Mouse (Mus musculus) testis, adult 2 months (tissue): ENCODE data around the gene Kras. TPM values are rescaled to one million over a fixed set of nuclear protein-coding genes. Genes with fewer than 3 reads are reported as not detected.

Experiments used
- H3K27ac ChIP-seq: fragments of 200-500 bp; 2 replicates; pipeline ENCODE4 v1.5.1; 2012; ENCODE audit warnings: low read depth, low read length; ENCODE audit not compliant: control insufficient read depth, insufficient read depth
- H3K27me3 ChIP-seq: fragments of 200-500 bp; 2 replicates; pipeline ENCODE4 v1.6.1; 2012; ENCODE audit warnings: mild to moderate bottlenecking, low read length, moderate library complexity; ENCODE audit not compliant: control insufficient read depth, insufficient read depth
- H3K36me3 ChIP-seq: fragments of 200-500 bp; 2 replicates; pipeline ENCODE4 v1.6.1; 2012; ENCODE audit warnings: mild to moderate bottlenecking, low read length; ENCODE audit not compliant: control insufficient read depth, insufficient read depth
- H3K4me1 ChIP-seq: fragments of 200-500 bp; 2 replicates; pipeline ENCODE4 v1.6.1; 2012; ENCODE audit warnings: low read length; ENCODE audit not compliant: control insufficient read depth, insufficient read depth
- H3K4me3 ChIP-seq: fragments of 200-500 bp; 2 replicates; pipeline ENCODE4 v1.5.1; 2012; ENCODE audit warnings: low read depth, mild to moderate bottlenecking, low read length, moderate library complexity, mixed read lengths; ENCODE audit not compliant: control insufficient read depth
- CTCF ChIP-seq: fragments of 200-500 bp; IDR thresholded peaks from 2 replicates; pipeline ENCODE4 v1.5.1; 2012; ENCODE audit warnings: low read depth, mild to moderate bottlenecking, inconsistent platforms, low read length, moderate library complexity; ENCODE audit not compliant: control insufficient read depth, insufficient read depth, insufficient replicate concordance
- POLR2A ChIP-seq: fragments of 200-500 bp; IDR thresholded peaks from 2 replicates; pipeline ENCODE4 v1.6.1; 2012; ENCODE audit warnings: low read depth, mild to moderate bottlenecking, inconsistent platforms, low read length, moderate library complexity; ENCODE audit not compliant: control insufficient read depth
- polyA plus RNA-seq: library from polyadenylated mRNA; depleted of rRNA; stranded (reverse); fragments of >200 nt; gene quantifications from 2 replicates; pipeline ENCODE4 v1.2.3, GENCODE M21; 2012

Kras gene
- polyA plus RNA-seq, 1 experiment: 8.0 TPM

- Histone ChIP-seq H3K4me1 (peaks cover 10% of the 10 kb centered on the region), H3K4me3 (no peak overlapping the region), H3K27ac (no peak overlapping the region), H3K27me3 (no peaks in the 10 kb centered on the region), H3K36me3 (no peaks in the 10 kb centered on the region)
- TF ChIP-seq CTCF (no peak), POLR2A (no peak)
Observed at GRCm38 (mm10) chr6:145247886-145248285, 2.2 kb downstream of the Kras start.

DNA sequence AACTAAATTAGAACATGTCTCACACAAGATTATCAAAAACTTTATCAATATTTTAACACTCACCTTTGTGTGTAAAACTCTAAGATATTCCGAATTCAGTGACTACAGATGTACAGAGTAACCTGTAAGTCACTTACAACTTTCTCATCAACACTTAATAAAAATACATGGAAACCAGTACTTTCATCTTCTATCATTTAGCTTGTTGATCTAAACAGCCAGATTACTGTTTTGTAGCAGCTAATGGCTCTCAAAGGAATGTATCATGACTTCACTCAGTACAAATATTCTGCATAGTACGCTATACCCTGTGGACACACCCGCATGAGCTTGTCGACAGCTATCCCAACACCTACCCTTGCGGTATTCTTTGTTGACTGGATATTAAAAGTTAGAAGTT, 3.2 kb downstream of the Kras start:
- no peaks in the 10 kb centered on the region for H3K27me3 ChIP-seq
- no peak overlapping the region for H3K27ac ChIP-seq
- TF ChIP-seq CTCF (no peak), POLR2A (no peak)
- H3K4me3 ChIP-seq: no peak overlapping the region
- no peaks in the 10 kb centered on the region for H3K36me3 ChIP-seq
- H3K4me1 ChIP-seq: peaks cover 10% of the 10 kb centered on the region

DNA sequence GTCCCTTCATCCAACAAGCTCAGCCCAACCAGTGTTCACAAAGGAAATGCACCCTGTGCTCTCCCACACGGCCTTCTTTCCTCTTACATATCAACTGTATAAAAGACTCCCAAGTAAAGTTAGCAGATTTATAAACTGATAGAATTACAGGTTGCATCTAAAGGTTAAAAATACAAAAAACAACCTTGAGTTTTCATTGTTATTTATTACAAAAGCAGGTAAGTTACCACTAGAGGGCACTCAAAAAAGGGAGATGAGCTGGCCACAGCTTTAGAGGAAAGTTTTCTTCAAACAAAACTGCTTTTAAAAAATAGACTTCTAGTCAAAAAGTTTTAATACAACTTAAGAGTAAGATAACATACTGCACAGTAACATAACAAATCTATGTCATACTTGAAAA, 7.5 kb downstream of the Kras start:
- TF ChIP-seq POLR2A (no peak), CTCF (no peak)
- Histone ChIP-seq H3K27ac (no peak overlapping the region), H3K4me3 (no peak overlapping the region), H3K27me3 (no peaks in the 10 kb centered on the region), H3K4me1 (no peaks in the 10 kb centered on the region), H3K36me3 (no peaks in the 10 kb centered on the region)

DNA sequence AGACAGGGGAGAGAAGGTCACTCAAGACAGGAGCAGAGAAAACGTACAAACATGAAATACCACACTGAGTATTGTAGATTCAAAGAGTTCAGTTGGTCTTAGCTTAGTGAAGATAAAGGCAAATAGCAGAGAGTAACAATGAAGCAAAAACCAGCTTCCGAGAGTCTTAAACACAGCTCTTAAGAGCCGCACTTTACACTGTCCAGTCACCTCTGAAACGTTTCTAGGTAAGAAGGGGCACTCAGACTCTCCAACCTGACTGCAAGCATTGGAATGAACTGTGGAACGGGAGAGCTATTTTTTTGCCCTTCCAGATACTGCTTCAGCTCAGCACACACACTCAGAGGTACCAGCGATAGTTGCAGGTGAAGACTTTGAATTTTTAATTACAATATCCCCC, 9.8 kb downstream of the Kras start:
- Histone ChIP-seq H3K36me3 (no peaks in the 10 kb centered on the region), H3K4me1 (no peaks in the 10 kb centered on the region), H3K27me3 (no peaks in the 10 kb centered on the region), H3K27ac (no peak overlapping the region), H3K4me3 (no peak overlapping the region)
- TF ChIP-seq POLR2A (no peak), CTCF (no peak)

- TF ChIP-seq POLR2A (no peak), CTCF (no peak)
- H3K36me3 ChIP-seq: no peaks in the 10 kb centered on the region
- no peaks in the 10 kb centered on the region for H3K27me3 ChIP-seq
- no peaks in the 10 kb centered on the region for H3K4me1 ChIP-seq
- no peak overlapping the region for H3K4me3 ChIP-seq
- H3K27ac ChIP-seq: no peak overlapping the region
Observed at GRCm38 (mm10) chr6:145237148-145237547, 12.9 kb downstream of the Kras start.

GRCm38 (mm10) chr6:145235367-145235766, 14.7 kb downstream of the Kras start:
- peaks cover 3% of the 10 kb centered on the region; the same call in 1 of the 2 replicates for H3K36me3 ChIP-seq
- H3K4me1 ChIP-seq: no peaks in the 10 kb centered on the region
- H3K27ac ChIP-seq: no peak overlapping the region
- no peak for TF ChIP-seq POLR2A
- TF ChIP-seq CTCF: no peak
- H3K27me3 ChIP-seq: no peaks in the 10 kb centered on the region
- H3K4me3 ChIP-seq: no peak overlapping the region

GRCm38 (mm10) chr6:145234391-145234790, 15.6 kb downstream of the Kras start:
- Histone ChIP-seq H3K36me3 (peaks cover 3% of the 10 kb centered on the region; the same call in 1 of the 2 replicates), H3K4me1 (no peaks in the 10 kb centered on the region), H3K27ac (no peak overlapping the region), H3K4me3 (no peak overlapping the region), H3K27me3 (no peaks in the 10 kb centered on the region)
- TF ChIP-seq POLR2A (no peak), CTCF (no peak)

DNA sequence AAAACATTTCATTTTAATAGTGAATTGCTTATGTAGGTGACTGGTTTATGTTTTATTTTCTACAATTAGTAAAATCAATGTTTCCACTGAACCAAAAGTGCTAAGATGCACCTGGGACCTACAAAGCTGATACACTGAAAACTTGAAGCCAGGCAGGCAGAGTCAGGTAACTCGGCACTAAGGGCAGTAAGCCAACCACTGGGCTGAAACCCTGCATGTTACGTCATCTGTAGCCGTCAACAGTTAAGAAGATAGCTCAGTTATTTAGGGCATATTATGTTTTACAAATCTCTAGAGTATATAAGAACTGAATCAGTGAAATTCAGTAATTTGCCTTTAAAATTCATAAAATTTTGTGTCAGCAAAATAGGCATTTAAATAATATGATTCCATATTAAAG, 23.7 kb downstream of the Kras start:
- H3K4me1 ChIP-seq: no peaks in the 10 kb centered on the region
- peaks cover 3% of the 10 kb centered on the region for H3K36me3 ChIP-seq
- no peak for TF ChIP-seq CTCF
- TF ChIP-seq POLR2A: no peak
- H3K4me3 ChIP-seq: no peak overlapping the region
- H3K27me3 ChIP-seq: no peaks in the 10 kb centered on the region
- no peak overlapping the region for H3K27ac ChIP-seq
